Mouse (Mus musculus) thymus, postnatal 4 days (tissue): Measurements from ENCODE around the gene Coro7.

Experiments used
- DNase-seq: peaks from one replicate; pipeline ENCODE4 v3.0.0; 2021

The Coro7 gene

GRCm38 (mm10) chr16:4611193-4611592 is 68.4 kb downstream of the Coro7 start:
- DNase-seq = no peak

GRCm38 (mm10) chr16:4608532-4609059 is 71.0 kb downstream of the Coro7 start:
- no peak for DNase-seq

GRCm38 (mm10) chr16:4607818-4608531 is 71.6 kb downstream of the Coro7 start:
- peak; percentile 91 for DNase-seq

GRCm38 (mm10) chr16:4606431-4607084 is 73.0 kb downstream of the Coro7 start:
- peak; percentile 51 for DNase-seq

GRCm38 (mm10) chr16:4605514-4606131 is 74.0 kb downstream of the Coro7 start:
- no peak for DNase-seq

GRCm38 (mm10) chr16:4604293-4604837 is 75.2 kb downstream of the Coro7 start:
- no peak for DNase-seq

- no peak for DNase-seq
Measured at GRCm38 (mm10) chr16:4603453-4603837, 76.1 kb downstream of the Coro7 start.

- DNase-seq = no peak
Measured at GRCm38 (mm10) chr16:4602766-4603452, 76.7 kb downstream of the Coro7 start.

GRCm38 (mm10) chr16:4602189-4602588 is 77.4 kb downstream of the Coro7 start:
- no peak for DNase-seq

GRCm38 (mm10) chr16:4600701-4601310 is 78.8 kb downstream of the Coro7 start:
- no peak for DNase-seq

GRCm38 (mm10) chr16:4599616-4600015 is 80.0 kb downstream of the Coro7 start:
- no peak for DNase-seq

GRCm38 (mm10) chr16:4598891-4599543 is 80.6 kb downstream of the Coro7 start:
- no peak for DNase-seq

GRCm38 (mm10) chr16:4598041-4598440 is 81.5 kb downstream of the Coro7 start:
- DNase-seq = no peak

- DNase-seq = no peak
Measured at GRCm38 (mm10) chr16:4597296-4597695, 82.3 kb downstream of the Coro7 start.

GRCm38 (mm10) chr16:4596836-4597235 is 82.7 kb downstream of the Coro7 start:
- DNase-seq = no peak

- no peak for DNase-seq
Measured at GRCm38 (mm10) chr16:4596141-4596728, 83.3 kb downstream of the Coro7 start.

- peak; percentile 32 for DNase-seq
Measured at GRCm38 (mm10) chr16:4595527-4595963, 84.0 kb downstream of the Coro7 start.

- no peak for DNase-seq
Measured at GRCm38 (mm10) chr16:4594814-4595526, 84.6 kb downstream of the Coro7 start.

- DNase-seq = peak; percentile 67
Measured at GRCm38 (mm10) chr16:4593971-4594813, 85.4 kb downstream of the Coro7 start, which contains the start of gene Glis2. Gene Glis2 (plus strand): TSS chr16:4594713.
